In the genomic region with DNA sequence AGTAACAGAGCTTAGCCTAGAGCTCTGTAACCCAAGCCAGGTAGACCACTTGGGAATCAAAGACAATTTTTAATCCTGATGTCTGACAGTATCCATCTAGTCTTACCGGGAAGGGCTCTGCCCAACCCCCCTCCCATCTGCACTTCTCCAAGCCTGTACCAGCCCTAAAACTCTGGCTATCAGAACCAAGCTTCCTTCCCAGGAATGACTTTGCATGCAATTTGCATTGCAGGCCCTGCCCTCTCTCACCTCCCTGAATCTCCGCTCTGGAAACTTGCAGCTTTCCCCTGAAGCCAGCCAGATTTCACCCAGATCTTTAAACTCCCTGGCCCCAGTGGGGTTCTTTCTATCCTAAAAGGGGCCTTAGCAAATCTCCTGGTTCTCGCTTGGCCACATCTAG, we compare ENCODE assay signal across 17 mouse cellular contexts. TPM values are rescaled to one million over a fixed set of nuclear protein-coding genes. Genes with fewer than 3 reads are reported as not detected.
"Had no signal": no experiment of that assay in that cellular context is flagged by ENCODE, and none has a peak within 500 bp of the region (broad histone marks: within the 10 kb centered on the region; RNA-seq: fewer than 3 reads in every experiment).

No protein-coding gene starts in this region.

- DNase-seq: cerebellum, adult 9-11 months; cerebellum, postnatal 10 days; cerebellum, postnatal 14 days; cerebellum, postnatal 25 days; embryo, embryonic 11 days; forebrain, postnatal 0 days; gastrocnemius, adult 2 months; gastrocnemius, postnatal 10 days; gastrocnemius, postnatal 14 days; gastrocnemius, postnatal 36 days; heart, adult 18-20 months; heart, adult 2 months had no signal

RNA-seq across cellular contexts. Expression of a gene that starts 3.0 kb away (rescaled TPM):
- total RNA-seq: granulocyte monocyte progenitor cell, adult 5-6 weeks had no signal

RNA-seq across cellular contexts. Expression of a gene that starts 7.5 kb away (rescaled TPM):
- total RNA-seq: common myeloid progenitor, adult 5-6 weeks; forebrain, postnatal 0 days; gastrocnemius, adult 18-20 months; gastrocnemius, adult 2 months; gastrocnemius, adult 8-10 months; gastrocnemius, postnatal 10 days; gastrocnemius, postnatal 14 days; gastrocnemius, postnatal 36 days; gastrocnemius, postnatal 4 days; granulocyte monocyte progenitor cell, adult 5-6 weeks; heart, adult 2 months had no signal
